Mouse (Mus musculus): ENCODE measurements at regions not wholly inside any gene's neighbourhood (a gene's known extent, or its start where the extent isn't known, plus 50 kb on each side); places are given as distances from the start of the nearest gene placed in this dataset.

DNA sequence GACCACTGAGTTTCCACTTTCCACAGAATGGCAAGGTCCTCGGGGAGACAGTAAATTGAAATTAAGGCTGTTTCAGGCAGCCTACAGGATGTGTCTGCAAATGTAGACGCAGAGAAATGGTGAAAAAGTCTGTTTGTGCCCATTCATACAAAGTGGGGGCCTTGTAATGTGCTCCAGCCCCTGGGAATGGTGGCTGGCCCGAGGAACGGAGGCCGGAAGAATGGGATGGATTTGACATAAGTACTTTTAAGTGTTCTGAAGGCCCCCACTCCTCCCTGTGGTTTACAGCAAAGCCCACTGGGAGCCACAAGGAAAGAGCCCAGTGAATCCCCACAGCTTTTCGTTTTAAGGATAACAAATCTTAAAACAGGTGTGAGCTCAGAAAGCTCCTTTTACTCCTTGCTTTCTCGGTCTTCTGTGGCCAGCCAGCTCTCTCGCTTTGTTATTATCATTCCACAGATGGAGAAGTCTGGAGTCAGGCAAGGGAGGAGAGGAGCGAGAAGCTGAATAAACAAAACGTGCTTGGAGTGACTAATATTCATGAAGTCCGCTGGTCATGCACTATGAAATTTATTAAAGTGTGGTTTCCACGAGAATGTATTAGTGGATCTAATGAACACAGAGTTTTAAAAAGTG lies 337.7 kb downstream of the Hlx start:
- no peak for DNase-seq (ENCODE audit: low spot score in 2 of 2)

DNA sequence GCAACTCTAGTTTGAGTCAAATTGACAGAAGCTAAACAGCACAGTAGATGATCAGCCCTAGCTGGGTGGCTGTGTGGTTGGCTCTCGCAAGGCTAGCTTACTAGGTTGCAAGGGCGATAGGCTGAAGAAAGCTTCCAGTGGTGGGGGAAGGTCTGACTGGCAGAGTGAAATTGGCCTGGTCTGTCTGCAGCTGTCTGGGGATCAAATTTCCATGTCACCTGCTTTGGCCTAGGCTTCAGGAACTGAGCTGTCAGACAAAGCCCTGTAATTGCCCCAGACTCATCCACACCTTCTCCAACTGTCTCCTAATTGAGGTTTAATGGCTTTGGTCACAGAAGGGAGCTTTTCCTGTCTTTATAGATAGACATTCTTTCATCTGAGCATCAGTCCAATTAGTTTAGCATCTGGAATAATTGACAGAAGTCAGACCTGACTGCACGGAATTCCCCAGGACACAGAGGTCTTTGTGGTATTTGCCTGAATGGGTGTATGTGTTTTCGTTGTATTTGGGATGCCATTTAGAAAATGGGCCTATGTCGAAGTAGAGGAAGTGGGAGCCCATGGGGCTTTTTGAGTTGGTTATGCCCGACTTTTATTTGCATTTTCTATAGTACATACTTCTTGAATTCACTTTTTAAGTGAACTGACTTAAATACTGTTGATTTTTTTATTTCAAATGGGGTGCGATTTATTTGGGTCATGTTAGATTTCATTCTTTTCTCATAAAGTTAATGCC lies 348.2 kb downstream of the Hlx start:
- no peak for DNase-seq (ENCODE audit: low spot score in 2 of 2)

DNA sequence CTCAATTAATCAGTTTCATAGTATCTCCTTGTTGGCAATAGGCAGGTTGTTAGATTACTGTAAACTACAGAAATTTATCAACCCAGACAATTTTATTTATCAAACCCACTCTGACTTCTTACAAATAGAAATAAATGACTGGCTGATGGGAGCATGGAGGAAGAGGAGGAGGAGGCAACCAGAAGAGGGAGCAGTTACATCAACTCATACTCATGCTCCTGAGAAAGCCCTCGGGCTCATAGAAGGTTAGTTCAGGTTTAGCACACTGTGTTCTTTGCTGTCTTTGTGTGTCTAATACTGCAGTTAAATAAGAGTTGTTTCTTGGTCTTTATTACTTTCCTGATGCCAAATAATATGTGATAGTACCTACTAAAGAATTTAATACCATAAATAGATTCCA lies 344.6 kb upstream of the 1700056E22Rik start:
- DNase-seq (ENCODE audit: low spot score in 2 of 2) = no peak

DNA sequence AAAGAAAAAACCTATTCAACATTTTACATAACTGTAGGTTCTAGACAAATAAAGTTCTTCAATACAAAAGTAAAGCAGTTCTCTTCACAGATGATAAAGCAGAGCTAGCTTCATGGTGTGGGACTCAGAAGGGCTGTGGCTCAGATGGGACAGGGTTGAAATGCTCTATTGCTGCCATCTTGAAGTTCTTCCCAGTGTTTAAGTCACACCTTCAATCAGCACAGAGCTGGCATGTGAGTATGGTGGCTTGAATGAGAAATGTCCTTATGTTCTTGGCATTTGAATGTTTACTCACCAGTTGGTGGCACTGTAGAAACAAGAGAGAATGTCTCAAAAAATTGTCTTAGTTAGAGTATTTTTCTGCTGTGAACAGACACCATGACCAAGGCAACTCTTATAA lies 330.9 kb upstream of the 1700056E22Rik start:
- no peak for DNase-seq (ENCODE audit: low spot score in 2 of 2)

DNA sequence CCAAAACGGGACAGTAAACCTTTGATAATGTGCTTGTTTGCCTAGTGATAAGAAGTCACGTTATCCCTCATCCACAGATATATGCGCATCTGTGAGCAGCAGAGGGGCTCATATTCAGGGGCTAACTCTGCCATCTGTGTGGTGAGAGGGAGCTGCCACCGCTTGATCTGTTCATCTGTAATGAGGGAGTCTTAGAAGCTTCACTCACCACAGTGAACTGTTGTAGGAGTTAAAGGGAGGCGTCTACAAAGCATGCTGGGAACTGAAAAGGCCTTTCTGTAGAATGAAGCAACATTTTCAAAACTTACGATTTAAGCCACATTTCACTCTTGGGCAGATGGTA lies 324.1 kb upstream of the 1700056E22Rik start:
- DNase-seq (ENCODE audit: low spot score in 2 of 2) = no peak

DNA sequence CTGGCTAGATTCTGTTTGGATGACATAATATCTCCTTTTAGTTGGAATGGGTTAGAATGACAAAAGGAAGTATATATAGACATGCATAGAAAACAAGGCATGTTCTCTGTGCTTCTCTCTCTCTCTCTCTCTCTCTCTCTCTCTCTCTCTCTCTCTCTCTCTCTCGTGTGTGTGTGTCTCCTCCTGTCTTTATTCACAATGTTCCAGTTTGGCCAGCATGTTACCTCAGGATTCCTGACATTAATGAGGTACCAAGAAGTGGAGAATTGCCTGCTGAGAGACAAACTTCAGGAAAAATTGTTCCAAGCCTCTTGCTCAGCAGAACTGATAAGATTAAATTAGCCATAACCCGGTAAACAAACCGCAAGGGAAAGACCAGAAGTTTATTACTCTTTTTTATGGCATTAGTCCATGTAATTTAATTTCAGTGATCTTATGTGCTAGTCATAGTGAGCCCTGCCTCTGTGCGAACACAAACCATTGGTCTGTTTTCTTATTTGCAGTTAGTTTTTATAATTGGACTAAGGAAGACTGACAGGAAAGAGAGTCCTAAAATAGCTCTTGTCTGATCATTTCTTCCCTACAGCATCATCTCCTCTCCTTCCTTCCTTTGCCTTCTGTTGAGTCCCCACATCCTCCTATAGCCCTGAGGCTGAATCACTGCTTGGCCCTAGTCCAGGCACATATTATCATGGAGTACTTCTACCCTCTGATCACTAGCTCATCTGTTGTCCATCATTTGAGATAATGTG lies 323.5 kb upstream of the 1700056E22Rik start:
- DNase-seq (ENCODE audit: low spot score in 2 of 2) = no peak

DNA sequence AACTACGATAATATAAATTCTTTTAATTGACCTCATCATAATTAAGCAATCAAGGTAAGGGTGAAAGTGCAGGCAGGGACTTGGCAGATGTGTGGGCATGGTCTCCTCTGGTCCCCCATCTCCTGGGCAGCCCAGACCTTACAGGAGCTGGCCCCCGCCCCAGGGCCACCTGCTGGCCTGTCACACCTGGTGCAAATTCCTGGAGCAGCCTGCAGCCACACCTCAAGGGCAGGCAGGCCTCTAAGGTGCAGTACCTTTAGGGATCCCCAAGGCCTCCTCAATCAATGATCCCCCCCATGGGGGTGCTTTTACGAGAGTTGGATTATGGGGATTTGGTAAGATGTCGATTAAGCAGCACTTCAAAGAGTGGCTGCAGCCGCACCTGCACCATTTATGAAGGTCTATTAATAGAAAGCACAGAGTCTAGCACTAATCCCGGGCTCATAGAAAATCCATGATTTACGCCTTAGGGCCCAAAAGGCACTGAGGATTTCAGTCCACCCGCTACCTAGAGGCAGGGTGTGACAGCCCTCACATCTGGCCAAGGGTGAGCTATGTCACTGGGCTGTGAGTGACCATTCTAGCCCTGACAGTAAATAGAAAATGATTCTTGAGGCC lies 319.8 kb upstream of the 1700056E22Rik start:
- DNase-seq (ENCODE audit: low spot score in 2 of 2) = no peak

DNA sequence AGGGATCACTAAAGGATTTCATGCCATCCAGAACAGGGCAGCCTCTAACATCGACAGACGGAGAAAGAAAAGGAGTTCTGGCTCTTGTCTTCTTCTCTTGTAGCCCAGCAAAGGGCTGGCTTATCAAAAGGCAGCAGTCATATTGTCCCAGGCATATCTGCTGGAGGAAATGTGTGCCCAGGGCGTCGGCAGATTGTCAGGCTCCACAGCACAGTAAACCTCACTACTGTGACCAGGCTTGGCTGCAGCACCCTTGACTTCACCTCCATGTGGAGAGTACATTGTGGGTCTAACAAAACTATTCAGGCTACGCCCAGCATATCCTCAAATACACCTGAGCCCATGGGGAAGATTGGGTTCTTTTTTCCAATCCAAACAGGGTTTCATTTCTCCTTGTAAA lies 317.7 kb upstream of the 1700056E22Rik start:
- DNase-seq (ENCODE audit: low spot score in 2 of 2) = no peak

DNA sequence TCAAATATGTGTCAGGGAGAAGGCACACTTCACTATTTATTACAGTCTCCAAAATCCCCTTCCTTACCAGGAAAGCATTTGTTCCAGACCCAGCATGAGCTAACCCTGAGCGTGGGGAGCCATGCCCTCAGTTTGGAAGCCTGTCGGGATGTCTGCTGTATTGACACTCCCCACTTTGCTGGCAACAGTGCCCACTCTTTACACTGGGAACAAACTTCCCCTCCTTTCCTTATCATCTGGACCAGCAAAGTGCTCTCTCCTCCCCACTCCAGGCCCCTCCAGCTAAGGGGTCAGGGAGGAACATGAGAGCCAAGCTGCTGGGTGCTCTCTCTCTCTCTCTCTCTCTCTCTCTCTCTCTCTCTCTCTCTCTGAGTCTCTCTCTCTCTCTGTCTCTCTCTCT lies 310.7 kb upstream of the 1700056E22Rik start:
- DNase-seq (ENCODE audit: low spot score in 2 of 2) = no peak

DNA sequence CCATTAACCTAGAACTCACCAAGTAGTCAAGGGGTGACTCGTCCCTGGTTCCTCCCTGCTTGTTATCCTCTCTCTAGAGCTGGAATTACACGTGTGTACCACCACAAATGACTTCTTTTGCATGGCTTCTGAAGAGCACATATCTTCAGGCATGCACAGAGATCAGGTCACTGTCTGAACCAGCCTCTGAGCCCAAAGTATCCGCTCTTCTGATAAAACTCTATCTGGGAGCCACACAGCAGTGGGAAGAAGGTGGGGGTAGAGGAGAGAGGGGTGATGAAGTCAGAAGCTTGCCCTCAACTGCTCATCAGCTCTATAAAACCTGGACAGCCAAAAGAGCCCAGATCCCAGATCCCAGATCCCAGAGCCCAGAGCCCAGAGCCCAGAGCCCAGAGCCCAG lies 301.9 kb upstream of the 1700056E22Rik start:
- no peak for DNase-seq (ENCODE audit: low spot score in 2 of 2)

DNA sequence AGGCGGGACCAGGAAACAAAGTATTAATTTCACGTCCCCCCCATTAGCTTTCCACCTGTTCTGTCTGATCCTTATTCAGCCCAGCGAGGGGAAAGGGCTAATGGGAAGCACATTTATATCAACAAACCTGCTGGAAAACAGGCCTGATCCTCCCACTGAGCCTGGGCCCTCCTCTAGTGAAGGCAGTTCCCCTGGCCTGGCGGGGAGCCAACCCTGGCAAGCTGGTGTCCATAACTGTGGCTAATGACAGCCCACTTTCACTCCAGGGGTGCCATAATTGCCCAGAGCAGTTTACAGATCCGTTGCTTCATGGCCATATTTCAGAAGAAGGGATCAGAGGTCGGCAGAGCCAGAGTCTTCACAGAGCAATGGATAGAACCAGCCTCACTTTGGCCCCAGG lies 301.2 kb upstream of the 1700056E22Rik start:
- DNase-seq (ENCODE audit: low spot score in 2 of 2) = no peak

DNA sequence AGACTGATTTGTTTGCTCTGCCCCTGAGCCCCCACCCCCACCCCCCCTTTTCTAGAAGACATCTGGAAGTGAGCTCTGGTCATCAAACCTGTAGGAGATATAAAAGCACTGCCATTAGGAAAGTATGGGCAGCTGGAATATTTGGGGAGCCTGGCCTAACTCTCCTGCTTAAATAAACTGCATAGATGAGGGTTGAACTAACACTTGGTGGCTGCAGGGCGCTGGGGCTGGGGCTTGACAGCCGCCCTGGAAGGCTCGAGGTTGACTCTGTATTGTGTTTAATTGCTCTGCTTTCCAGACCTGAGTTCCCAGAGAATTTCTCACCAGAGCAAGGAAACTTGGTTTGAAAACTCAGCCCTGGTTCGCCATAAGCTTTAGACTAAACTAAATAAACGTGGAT lies 300.7 kb upstream of the 1700056E22Rik start:
- no peak for DNase-seq (ENCODE audit: low spot score in 2 of 2)

DNA sequence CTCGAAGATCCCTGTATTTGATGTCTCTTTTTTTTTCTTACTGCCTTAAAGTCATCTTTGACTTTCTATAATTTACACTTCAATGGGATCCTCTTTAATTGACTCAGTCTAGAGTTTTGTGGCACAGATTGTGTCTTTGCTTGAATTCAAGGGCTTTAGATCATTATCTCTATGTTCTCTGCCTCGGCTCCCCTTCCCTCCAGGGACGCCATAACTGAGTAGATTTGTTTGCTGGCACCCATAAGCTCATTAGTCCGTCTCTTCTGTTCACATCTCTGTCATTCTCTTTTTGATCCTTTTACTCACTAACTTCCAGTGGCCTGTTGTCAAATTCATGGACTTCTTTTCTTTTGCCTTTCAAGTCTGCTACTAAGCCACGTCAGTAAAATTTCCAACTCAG lies 299.0 kb upstream of the 1700056E22Rik start:
- no peak for DNase-seq (ENCODE audit: low spot score in 2 of 2)

DNA sequence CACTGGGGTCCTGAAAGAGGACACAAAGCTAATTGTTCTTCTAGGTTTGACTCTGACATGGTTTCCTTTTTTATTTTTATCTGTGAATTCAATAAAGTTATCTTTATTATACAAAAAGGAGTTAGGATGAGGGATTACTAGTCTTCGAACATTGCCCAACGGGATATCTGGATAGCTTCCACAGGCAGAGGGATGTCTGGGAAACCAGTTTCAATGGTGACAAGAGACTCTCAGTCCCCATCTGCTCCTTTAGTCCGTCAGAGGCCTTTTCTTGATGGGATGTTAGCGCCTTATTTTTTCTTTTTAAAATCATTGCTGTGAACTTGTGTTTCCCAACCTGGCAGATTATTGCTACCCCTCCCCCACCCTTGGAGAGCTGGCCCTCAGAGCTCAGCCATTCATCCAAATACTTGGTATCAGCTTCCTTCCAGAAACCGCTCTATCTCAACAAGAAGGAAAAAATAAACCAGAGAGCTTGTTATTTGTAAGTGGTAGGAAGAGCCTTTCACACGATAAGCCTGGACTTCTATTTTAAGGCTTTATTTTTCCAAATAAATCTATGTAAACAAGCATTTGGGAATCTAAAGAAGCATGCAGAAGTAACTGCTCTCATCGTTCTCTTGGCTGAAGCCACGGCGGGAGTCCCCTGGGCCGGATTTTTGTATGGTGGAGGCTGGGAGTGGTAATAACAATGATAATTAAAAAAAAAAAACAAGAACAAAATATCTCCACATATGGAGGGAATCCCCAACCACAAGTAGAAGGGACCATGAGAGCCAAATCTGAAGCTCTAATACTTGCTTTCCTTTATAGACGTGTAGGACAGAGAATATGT lies 296.6 kb upstream of the 1700056E22Rik start:
- no peak for DNase-seq (ENCODE audit: low spot score in 2 of 2)

DNA sequence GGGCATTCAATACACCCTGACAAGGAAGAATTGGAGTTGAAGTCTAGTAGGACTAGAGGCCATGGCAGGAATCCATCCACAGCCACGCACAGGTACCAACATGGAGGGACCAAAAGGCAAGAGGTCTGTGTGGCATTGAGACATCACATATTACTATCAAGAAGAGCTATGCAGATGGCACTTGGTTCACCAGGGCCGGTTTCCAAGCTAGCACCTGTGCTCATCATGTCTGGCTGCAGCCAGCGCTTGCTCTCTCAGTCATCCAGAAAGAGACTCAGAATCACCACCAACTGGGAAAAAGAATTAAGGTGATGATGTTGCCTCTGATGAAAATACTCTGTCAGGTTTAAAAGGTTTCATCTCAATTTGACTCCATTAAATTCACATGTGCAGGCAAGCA lies 292.1 kb upstream of the 1700056E22Rik start:
- DNase-seq (ENCODE audit: low spot score in 2 of 2) = no peak

DNA sequence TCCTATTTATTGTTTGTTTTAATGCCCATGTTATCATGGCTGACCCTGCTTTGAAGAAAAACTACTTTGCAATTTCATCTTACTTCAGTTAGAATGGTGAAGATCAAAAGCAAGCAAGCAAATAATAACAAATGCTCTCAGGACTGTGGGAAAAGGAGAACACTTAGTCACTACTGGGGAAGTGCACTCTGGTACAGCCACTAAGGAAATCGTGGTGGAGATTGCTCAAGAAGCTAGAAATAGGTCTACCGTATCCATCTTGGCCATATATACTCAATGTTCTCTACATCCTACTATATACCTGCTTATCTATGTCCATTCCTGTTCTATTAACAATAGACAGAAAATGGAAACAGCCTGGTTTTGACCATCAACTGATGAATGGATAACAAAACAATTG lies 290.1 kb upstream of the 1700056E22Rik start:
- DNase-seq (ENCODE audit: low spot score in 2 of 2) = no peak

DNA sequence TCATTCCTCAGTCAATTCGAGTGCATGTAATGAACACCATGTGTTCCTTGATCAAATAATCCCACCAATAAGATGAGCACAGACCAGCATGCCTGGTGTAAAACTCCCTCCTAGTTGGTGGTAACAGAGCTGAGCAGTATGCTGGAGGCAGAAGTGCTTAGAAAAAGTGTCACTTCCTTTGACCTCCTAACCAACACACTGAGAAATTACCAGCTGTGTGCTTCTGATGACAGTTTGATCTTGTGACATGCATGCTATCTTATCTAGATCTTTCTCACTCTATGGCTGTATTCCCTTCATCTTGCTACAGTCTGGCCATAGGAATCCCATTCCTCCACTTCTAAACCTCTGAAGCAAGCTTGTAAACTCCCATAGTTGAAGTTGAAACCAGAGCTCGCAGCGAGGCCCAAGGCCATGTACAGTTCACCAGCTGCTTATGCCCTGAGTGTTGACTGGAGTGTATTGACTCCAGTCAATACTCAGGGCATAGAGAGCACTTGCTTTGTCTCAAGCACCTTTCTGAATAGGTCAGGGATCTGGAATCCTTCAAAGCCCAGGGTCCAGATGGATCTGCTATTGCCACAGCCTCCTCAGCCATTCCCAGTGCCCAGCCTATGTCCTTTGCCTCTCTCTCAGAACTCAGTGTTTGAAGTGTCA lies 286.5 kb upstream of the 1700056E22Rik start:
- no peak for DNase-seq (ENCODE audit: low spot score in 2 of 2)

DNA sequence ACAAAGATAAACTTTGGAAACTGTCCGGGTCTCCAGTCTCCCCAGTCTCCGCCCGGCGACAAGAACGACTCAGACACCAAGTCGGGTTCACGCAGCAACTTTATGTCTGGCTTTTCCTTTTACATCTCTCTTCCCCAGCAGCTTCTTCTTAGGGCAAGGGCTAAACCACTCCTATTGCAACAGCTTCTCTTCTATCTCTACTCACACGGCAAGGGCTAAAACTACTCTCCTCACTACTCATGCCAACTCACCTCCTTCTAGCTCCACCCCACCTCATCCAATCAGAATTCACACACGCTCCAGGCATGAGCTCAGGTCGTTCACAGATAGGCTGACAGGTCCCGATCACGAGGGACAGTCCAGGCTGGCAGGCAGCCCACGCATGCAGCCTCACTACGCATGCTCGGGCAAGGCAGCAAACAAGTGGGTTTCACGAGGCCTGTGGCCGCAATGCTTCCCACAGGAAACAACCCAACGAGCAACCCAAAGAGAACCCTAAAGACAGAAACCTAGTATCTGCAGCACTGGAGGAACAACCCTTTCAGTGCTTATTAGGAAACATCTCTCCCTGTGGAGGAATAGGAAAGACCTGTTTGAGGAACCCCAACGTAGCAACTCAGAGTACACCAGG lies 276.2 kb upstream of the 1700056E22Rik start:
- no peak for DNase-seq (ENCODE audit: low spot score in 2 of 2)

DNA sequence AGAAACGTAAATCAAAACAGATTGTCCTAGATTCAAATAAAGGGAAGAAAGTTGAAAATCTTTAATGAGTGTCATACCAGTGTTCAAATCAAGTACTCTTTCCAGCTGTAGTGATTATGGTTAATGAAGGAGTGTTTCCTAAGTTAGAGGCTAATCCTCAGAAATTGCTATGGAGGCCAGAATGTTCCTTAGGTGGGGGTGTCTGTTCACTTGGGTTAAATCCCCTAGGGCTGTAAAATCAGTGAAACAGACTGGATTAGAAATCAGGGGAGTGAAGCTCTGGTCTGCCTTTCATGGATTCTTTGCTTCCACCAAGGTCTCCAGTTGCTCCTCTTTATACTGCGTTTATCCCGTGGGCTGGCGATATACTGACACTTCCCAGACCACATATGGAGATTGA lies 270.7 kb upstream of the 1700056E22Rik start:
- no peak for DNase-seq (ENCODE audit: low spot score in 2 of 2)

DNA sequence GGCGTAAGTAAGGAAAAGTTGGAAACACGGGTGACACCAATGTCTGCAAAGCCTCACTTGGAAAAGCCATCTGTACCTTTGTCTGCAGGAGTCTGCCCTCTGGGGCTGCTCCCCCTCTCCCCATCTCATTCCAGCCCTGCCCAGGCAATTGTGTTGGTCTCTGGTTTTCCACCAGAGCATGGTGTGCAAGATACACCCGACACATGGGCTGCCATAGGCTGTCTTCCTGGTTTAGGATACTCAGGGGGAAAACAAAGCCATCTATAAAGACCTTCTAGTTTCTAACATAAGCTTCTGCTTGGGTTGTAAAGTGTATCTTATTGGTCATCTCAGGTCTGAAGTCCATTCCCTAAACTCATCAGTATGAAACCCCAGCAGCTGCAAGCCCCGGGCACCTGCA lies 270.1 kb upstream of the 1700056E22Rik start:
- DNase-seq (ENCODE audit: low spot score in 2 of 2) = no peak

DNA sequence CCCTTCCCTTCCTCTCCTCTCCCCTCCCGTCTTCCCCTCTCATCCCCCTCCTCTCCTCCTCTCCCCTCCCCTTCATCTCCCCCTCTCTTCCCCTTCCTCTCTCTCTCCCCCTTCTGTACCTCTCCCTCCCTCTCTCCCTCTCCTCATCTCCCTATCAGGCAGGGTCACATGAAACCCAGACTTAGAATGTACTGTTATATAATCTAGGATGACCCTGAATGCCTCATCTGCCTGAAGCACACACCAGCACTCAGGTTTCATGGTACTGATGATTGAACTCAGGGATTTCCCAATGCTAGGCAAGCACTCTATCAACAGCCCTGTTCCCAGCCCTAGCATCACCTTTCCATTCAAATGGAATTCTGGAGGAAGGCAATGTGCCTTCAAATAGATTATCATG lies 264.6 kb upstream of the 1700056E22Rik start:
- no peak for DNase-seq (ENCODE audit: low spot score in 2 of 2)

Measured in frontal cortex, postnatal 10 days (tissue).